Mouse (Mus musculus) spleen, postnatal 14 days (tissue): ENCODE data around the gene Socs5.
"Not testable (repeated sequence)": the region's sequence is repeated elsewhere in the genome, so short reads cannot be mapped to it uniquely, and the experiment has no call there.

Experiments used
- DNase-seq, 2 experiments: peaks; one replicate each; pipeline ENCODE4 v3.0.0; 2021 to 2022; ENCODE audit warnings: low spot score in 2 of 2

The Socs5 gene

GRCm38 (mm10) chr17:87107623-87108221 is at the start of gene Socs5:
Gene Socs5 (plus strand): TSS chr17:87107679.
- DNase-seq: peak in 1 of 2 experiments; percentile 9

DNA sequence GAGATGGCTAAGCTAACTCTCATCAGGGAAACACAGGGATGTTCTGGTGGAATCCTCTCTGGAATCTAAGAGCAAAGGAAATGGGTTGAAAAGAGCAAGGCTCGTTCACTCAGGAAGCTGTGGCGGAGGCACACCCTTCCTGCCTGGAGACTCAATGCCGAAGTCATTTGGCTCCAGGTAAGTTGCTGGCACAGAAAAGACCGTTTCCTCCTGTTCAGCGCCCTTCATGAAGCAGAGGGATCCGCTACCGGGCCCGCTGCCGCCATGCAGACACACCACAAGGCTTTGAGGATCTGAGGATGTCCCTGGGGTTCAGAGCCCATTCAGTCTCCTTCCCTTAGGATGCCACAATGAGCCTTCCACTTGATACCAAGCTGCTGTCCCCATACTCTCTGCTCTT is 44.8 kb upstream of the Socs5 start:
- DNase-seq: no peak

GRCm38 (mm10) chr17:87063461-87063860 is 44.0 kb upstream of the Socs5 start:
- no peak for DNase-seq

DNA sequence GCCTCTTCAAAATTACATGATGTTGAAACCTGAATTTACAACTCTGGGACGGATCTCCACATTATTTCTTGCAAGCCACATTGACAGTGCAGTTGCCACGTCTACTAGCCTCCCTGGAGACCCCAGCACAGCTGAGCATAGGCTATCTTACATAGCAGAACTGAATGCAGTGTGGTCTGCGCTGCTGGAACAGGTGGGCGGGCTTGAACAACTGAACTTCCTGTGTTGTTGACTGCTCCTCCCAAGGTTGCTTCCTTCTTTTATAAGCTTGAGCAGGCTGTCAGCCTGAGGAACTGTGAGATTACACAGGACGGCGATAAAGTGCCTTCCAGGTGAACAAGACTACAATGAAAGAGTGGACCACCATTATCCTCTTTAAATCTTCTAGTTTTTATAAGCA is 43.5 kb upstream of the Socs5 start:
- DNase-seq: peak in 1 of 2 experiments; percentile 10

DNA sequence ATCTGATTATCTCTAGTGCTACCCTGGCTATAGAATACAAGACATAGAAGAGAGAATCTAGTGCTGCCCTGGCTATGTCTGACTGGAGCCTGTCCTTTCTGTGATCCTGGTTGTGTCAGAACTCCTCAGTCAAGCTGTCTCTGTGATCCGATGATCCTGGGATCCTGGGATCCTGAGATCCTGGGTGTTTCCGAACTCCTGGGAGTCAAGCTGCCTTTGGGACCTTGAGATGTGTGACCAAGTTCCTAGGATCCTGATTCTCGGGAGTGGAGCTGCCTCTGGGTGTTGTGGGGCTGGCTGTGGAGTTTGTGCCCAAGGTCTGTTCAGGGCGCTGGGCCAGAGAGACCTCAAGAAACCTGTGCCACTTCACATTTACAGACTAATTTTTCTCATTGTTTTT is 38.5 kb upstream of the Socs5 start:
- DNase-seq: no peak

DNA sequence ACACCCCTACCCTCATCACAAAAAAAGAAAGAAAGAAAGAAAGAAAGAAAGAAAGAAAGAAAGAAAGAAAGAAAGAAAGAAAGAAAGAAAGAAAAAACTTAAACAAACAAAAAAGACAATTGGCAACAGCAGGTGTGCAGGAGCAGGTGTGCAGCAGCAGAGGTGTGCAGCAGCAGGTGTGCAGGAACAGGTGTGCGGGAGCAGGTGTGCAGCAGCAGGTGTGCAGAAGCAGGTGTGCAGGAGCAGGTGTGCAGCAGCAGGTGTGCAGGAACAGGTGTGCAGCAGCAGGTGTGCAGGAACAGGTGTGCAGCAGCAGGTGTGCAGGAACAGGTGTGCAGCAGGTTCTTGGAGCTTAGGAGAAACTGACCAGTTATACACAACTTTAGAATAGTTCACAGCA is 35.3 kb upstream of the Socs5 start:
- not testable (repeated sequence) for DNase-seq

GRCm38 (mm10) chr17:87072766-87073440 is 34.6 kb upstream of the Socs5 start:
- no peak for DNase-seq

DNA sequence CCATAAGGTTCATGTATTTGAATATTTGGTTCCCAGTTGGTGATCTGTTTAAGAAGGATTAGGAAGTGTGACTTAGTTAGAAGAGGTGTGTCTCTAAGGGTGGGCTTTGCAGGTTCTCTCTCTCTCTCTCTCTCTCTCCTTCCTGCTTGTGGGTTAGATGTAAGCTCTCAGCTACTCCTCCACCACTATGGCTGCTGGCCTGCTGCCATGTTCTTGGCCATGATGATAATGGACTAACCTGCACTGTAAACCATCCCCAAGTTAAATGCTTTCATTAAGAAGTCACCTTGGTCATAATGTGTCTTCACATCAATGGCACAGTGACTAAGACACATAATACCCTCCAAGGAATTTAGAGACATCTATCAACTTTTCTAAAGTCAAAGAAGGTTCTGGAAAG is 34.0 kb upstream of the Socs5 start:
- no peak for DNase-seq

GRCm38 (mm10) chr17:87078217-87078616 is 29.3 kb upstream of the Socs5 start:
- DNase-seq: not testable (repeated sequence)

GRCm38 (mm10) chr17:87080724-87081123 is 26.8 kb upstream of the Socs5 start:
- no peak for DNase-seq

GRCm38 (mm10) chr17:87082547-87082946 is 24.9 kb upstream of the Socs5 start:
- no peak for DNase-seq

DNA sequence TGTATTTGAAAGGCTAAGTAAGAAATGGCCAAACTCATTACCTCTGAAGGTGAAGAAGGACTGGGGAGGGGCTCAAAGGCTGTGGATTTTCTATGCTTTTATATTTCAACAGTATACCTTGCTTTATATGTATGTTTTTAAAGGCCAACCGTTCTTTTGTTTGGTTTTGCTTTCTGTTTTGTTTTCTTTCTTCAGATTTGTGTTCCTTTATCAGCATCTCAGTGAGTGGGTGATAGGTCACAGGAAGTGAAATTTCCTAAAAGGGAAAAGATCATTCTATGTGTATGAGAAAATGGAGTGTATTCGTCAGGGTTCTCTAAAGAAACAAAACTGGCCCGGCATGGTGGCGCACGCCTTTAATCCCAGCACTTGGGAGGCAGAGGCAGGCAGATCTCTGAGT is 23.8 kb upstream of the Socs5 start:
- DNase-seq: no peak

DNA sequence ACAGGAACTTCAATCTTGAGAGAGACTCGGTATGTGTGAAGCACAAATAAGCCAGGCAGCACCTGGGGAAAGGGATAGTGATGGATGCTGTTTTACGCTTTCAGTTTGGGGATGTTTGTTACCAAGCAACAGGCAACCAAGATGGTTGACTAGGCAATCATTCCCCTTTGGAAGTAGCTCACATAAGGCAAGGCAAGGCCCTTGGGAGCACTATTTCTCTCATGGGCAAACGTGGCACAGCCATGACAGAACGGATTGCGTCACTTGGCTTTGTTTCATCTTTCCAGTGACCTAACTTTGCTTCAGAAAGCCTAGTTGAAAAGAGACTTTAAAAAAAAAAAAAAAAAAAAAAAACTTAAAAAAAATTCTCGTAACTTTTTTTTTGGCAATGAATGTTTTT is 21.8 kb upstream of the Socs5 start:
- no peak for DNase-seq

DNA sequence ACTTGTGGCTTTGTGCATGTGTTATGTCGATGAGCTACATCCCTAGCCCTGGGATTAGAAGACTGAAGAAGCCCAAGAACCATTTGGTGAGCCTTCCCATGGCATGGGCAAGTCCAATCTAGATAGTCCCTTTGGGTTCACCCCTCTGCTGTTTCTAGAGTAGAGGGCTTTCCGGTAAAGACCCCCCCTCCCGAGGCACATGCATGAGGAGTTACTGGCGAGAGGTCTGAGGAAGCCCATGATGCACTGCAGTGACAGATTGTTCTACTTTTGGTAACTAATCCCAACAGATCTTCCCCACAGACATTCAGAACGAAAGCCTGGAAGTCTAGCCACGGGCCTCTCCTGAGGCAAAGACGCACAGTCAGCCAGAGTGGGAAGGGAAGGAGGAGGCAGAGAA is 18.2 kb upstream of the Socs5 start:
- DNase-seq: no peak

GRCm38 (mm10) chr17:87093061-87093460 is 14.4 kb upstream of the Socs5 start:
- no peak for DNase-seq

DNA sequence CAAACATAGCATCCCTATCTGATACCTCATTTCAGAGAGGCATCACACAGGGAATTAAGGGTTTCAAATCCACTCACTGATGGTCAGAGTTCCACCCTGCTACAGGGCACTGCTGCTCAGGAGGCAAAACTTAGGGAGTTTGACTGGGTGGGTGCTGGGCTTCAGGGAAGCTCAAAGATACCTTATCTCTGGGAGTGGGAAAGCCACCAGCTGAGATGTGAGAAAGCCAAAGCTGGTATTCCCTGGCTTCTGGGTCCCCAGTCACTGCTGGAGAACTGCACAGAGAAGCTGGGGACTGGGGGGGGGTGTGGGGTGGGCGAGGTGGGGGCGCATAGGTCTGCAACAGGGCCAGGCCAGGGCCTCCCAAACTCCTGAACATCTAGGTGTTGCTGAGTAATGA is 10.5 kb upstream of the Socs5 start:
- DNase-seq: no peak

- no peak for DNase-seq
Observed at GRCm38 (mm10) chr17:87097576-87097975, 9.9 kb upstream of the Socs5 start.

- DNase-seq: no peak
Observed at GRCm38 (mm10) chr17:87100947-87101346, 6.5 kb upstream of the Socs5 start.

- no peak for DNase-seq
Observed at GRCm38 (mm10) chr17:87102636-87103035, 4.8 kb upstream of the Socs5 start.

DNA sequence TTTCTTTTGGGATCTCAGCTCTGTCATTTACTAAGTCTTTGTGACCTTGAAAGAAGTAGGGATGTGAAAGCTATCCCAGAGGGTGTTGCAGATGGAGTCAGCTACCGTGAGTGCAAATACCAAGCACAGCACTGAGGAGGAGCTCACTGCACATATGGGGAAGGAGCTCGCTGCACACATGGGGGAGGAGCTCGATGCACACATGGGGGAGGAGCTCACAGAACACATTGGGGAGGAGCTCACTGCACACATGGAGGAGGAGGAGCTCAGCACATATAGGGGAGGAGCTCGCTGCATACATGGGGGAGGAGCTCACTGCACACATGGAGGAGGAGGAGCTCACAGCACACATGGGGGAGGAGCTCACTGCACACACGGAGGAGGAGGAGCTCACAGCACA is 4.4 kb upstream of the Socs5 start:
- DNase-seq: no peak

- DNase-seq: no peak
Observed at GRCm38 (mm10) chr17:87104276-87104675, 3.2 kb upstream of the Socs5 start.

DNA sequence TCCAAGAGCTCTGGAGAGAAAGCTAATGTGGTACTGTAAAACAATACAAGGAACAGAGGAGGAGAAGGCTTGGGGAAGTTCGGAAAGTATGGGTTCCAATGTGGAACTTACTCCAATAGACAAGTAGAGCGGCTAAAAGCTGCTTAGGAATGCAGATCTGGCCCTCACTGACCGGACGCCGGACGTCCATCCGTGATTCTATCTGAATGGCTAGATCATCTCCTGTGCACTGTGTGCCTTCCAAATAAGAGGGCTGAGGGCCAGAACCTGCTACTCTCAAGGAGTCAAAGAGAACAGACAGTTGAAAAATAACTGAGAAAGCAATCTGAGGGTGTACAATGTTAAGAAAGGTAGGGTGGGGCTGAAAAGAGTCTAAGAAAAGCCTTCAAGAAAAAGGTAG is 1.5 kb upstream of the Socs5 start:
- no peak for DNase-seq

DNA sequence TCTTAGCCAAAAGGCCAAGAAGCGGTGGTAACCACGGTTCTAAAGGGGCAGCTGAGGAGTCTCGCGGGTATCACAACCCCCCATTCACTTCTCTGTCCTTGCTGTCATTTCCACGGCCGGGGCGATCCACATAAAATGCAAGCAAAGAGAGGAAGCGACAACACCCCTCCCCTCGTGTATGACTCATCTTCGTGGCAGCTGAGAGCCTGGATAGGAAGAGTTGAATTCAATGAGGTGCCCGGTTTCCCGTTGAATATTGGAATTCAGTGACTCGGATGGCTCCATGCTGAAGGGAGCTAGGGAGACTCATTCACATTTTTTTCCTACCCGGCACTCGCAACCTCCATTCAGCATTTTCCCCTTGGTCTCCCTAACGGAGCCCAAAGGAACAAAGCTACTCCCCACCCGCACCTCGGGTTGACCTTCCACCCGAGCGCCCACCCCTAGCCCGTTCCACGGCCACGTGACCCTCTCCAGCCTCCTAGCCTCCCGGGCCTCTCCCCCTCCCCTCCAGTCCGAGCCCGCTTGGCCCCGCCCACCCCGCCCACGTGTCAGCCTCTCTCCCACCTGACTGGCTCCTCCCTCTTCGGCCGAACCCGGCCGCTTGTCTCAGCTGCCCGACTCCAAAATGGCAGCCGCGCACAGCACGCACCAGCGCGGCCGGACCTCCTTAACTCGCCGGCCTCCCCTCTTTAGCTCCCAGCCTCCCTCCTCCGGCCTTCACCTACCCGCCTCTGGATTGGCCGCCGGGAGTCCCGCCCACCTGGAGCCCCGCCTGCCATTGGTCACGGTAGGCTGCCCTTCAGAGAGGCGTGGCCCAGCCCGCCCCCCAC is 572 bp upstream of the Socs5 start:
- peak; percentile 79 to 83 for DNase-seq
